Mouse (Mus musculus): ENCODE data around the gene Mios.

DNA sequence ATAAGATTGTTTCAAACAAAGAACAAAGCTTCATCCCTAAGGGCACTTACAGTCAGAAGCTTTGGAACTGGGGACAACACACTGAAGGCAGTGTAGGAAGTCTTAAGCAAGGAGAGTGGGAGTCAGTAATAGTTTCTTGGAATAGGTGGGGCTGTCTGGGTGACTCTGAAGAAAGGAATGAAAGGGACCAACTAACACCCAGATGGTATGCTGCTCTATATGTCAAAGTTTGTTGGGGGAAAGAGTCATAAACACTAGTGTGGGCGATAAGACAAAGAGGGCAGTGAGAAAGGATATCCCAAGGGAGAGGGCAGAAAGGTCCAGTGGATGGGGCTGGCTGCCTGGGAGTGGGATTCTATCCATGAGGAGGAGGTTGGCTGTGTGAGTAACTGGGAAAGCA lies 36.9 kb upstream of the Mios start:
- no peak for TF ChIP-seq CTCF (conservative IDR thresholded peaks at IDR 0.05; ENCODE audit: insufficient read depth, insufficient read length, low read depth, low read length)
- TF ChIP-seq POLR2A (IDR thresholded peaks at IDR 0.05; ENCODE audit: low read depth, low read length), result no peak
